Mouse (Mus musculus) midbrain, embryonic 15.5 days (tissue): Measurements from ENCODE around the gene Tmc5. TPM values are rescaled to one million over a fixed set of nuclear protein-coding genes. Genes with fewer than 3 reads are reported as not detected.

Source experiments
- ATAC-seq: fragments of 200-750 bp; cut with Nextera tagmentation; replicated peaks from 2 replicates; pipeline ENCODE4 v1.8.0; 2017; ENCODE audit warnings: moderate TSS enrichment
- H3K27ac ChIP-seq: fragments of 300-500 bp; sonication (generic); 2 replicates; pipeline ENCODE4 v1.5.1; 2015; ENCODE audit warnings: mild to moderate bottlenecking, inconsistent platforms
- H3K27me3 ChIP-seq: fragments of 300-500 bp; sonication (generic); replicated peaks from 2 replicates; pipeline ENCODE4 v1.6.1; 2015; ENCODE audit warnings: inconsistent platforms
- H3K36me3 ChIP-seq: fragments of 300-500 bp; sonication (generic); replicated peaks from 2 replicates; pipeline ENCODE4 v1.6.1; 2015; ENCODE audit warnings: inconsistent platforms
- H3K4me1 ChIP-seq: fragments of 300-500 bp; sonication (generic); 2 replicates; pipeline ENCODE4 v1.6.1; 2015; ENCODE audit warnings: inconsistent platforms
- H3K4me2 ChIP-seq: fragments of 300-500 bp; sonication (generic); 2 replicates; pipeline ENCODE4 v1.6.1; 2015; ENCODE audit warnings: inconsistent platforms, mild to moderate bottlenecking, moderate library complexity
- H3K4me3 ChIP-seq: fragments of 300-500 bp; sonication (generic); 2 replicates; pipeline ENCODE4 v1.5.1; 2015; ENCODE audit warnings: mild to moderate bottlenecking, inconsistent platforms
- H3K9ac ChIP-seq: fragments of 300-500 bp; sonication (generic); 2 replicates; pipeline ENCODE4 v1.6.1; 2015; ENCODE audit warnings: mild to moderate bottlenecking, inconsistent platforms
- H3K9me3 ChIP-seq: fragments of 300-500 bp; sonication (generic); 2 replicates; pipeline ENCODE4 v1.6.1; 2016; ENCODE audit warnings: inconsistent platforms
- WGBS: fragments of 180-500 bp; shearing (Covaris S2); methylation state at CpG from one replicate; pipeline ENCODE4 v1.1.7; 2015; ENCODE audit warnings: mixed read lengths; 5-methylcytosine and 5-hydroxymethylcytosine counted together
- polyA plus RNA-seq: library from polyadenylated mRNA; unstranded; fragments of >200 nt; fragmentation: Nextera tagmentation; extraction: Ambion mirVana; gene quantifications from 2 replicates; pipeline ENCODE4 v1.2.1, GENCODE M21; 2015

Tmc5 gene
- polyA plus RNA-seq, 1 experiment from 2014 or later = 0.19 TPM

GRCm38 (mm10) chr7:118614076-118614475 is 17.0 kb downstream of the Tmc5 start:
- peak overlapping the region; percentile 12; the same call in 1 of the 2 replicates for H3K4me2 ChIP-seq

GRCm38 (mm10) chr7:118618104-118618503 is 21.0 kb downstream of the Tmc5 start:
- H3K36me3 ChIP-seq = no peaks in the 10 kb centered on the region
- ATAC-seq = no peak
- H3K9ac ChIP-seq = no peak overlapping the region
- WGBS = 85% methylated on average over 5 of the region's 5 CpGs
- H3K27me3 ChIP-seq = no peaks in the 10 kb centered on the region
- H3K4me1 ChIP-seq = no peaks in the 10 kb centered on the region
- no peak overlapping the region for H3K4me3 ChIP-seq
- H3K9me3 ChIP-seq = no peaks in the 10 kb centered on the region
- no peak overlapping the region for H3K27ac ChIP-seq
- no peak overlapping the region for H3K4me2 ChIP-seq

More at GRCm38 (mm10) chr7:118614076-118614475, 17.0 kb downstream of the Tmc5 start:
- Histone ChIP-seq H3K9me3 (no peaks in the 10 kb centered on the region), H3K36me3 (no peaks in the 10 kb centered on the region), H3K4me3 (no peak overlapping the region), H3K27me3 (no peaks in the 10 kb centered on the region), H3K4me1 (no peaks in the 10 kb centered on the region), H3K9ac (no peak overlapping the region), H3K27ac (no peak overlapping the region)
- ATAC-seq = no peak
- WGBS = 22% methylated on average over 13 of the region's 13 CpGs

DNA sequence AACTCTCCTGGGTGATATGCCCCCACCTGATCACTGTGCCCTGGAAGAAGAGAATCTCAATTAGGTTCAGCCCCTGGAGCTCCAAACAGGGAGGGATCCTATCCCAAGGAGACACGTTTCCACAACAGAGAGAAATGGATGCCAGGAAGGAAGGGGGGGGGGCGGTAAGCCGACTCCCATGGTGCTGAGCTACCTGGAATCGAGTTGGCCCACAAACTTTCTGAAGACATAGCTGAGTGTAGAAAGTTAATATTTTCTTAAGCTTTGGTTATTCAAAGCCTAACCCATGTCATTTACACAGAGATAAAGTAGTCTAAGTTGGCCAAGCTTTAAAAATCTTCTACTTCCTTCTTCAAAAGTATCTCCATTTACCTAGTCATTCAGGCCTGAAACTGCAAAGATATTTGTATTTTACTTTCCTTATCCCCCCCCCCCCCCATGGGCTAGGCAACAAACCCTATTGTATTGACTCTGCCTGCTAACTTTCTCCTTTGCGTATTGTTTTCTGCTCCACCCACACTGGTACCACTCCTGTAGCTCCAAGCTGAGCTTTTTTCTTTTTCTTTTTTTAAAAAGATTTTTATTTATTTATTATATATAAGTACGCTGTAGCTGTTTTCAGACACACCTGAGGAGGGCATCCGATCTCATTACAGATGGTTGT is 23.3 kb downstream of the Tmc5 start:
- no peak overlapping the region for H3K4me2 ChIP-seq
- no peaks in the 10 kb centered on the region for H3K27me3 ChIP-seq
- H3K9ac ChIP-seq = no peak overlapping the region
- no peak overlapping the region for H3K27ac ChIP-seq
- H3K36me3 ChIP-seq = no peaks in the 10 kb centered on the region
- no peaks in the 10 kb centered on the region for H3K9me3 ChIP-seq
- no peak for ATAC-seq
- H3K4me3 ChIP-seq = no peak overlapping the region
- WGBS = 93% methylated on average over 7 of the region's 7 CpGs
- H3K4me1 ChIP-seq = no peaks in the 10 kb centered on the region

DNA sequence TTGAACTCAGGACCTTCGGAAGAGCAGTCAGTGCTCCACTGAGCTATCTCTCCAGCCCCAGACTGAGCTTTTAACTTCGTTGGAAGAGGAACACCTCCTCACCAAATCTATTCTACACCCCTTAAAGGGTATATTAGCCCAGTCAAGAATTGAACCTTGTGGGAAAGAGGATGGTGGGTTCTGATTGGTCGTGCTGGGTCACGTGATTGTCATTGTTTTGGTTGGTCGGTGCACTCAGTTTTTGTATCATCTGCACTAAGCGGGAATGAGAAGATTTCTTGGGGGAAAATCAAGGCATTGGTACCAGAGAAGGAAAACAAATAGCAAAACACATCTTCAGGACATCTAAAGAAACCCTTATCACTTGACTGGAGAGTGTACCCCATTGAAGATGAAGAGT is 24.0 kb downstream of the Tmc5 start:
- H3K36me3 ChIP-seq = no peaks in the 10 kb centered on the region
- no peaks in the 10 kb centered on the region for H3K4me1 ChIP-seq
- no peak overlapping the region for H3K4me3 ChIP-seq
- no peaks in the 10 kb centered on the region for H3K9me3 ChIP-seq
- ATAC-seq = no peak
- H3K27ac ChIP-seq = no peak overlapping the region
- 83% methylated on average over 6 of the region's 6 CpGs for WGBS
- H3K27me3 ChIP-seq = no peaks in the 10 kb centered on the region
- H3K4me2 ChIP-seq = no peak overlapping the region
- no peak overlapping the region for H3K9ac ChIP-seq

DNA sequence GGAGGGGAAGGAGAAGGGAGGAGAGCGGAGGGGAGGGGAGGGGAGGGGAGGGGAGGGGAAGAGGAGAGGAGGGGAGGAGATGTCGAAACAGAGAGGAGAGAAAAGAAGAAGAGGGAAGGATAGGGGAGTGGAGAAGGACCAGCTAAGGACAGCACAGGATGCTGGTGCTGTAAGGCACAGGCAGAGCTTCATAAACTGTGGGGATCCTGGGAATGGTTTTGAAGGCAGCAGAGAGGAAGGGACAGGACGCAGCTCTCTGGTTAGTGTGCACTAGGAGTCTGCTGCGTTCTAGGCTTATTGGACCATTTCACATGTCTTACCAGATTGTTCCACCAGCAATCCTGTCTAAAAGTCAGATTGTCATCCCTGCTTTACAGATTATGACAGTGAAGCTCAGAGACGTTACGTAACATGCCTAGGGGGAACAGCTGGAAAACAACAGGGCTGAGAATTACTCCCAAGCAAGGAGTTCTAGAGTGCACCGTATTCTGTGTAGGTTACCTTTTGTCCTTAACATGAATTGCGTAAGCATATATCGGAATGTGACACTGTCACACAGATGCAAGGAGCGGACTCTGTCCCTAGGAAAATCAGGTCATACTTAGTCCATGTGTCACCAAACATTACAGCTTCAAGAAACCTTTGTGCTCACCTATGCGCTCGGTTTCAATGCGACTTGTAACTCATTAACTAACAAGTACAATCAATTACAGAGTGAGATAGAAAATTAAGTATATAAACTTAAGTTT is 30.6 kb downstream of the Tmc5 start:
- Histone ChIP-seq H3K4me1 (no peaks in the 10 kb centered on the region), H3K36me3 (no peaks in the 10 kb centered on the region), H3K4me2 (no peak overlapping the region), H3K27me3 (no peaks in the 10 kb centered on the region), H3K27ac (no peak overlapping the region), H3K4me3 (no peak overlapping the region), H3K9me3 (no peaks in the 10 kb centered on the region), H3K9ac (no peak overlapping the region)
- ATAC-seq = no peak
- WGBS = 82% methylated on average over 13 of the region's 13 CpGs

DNA sequence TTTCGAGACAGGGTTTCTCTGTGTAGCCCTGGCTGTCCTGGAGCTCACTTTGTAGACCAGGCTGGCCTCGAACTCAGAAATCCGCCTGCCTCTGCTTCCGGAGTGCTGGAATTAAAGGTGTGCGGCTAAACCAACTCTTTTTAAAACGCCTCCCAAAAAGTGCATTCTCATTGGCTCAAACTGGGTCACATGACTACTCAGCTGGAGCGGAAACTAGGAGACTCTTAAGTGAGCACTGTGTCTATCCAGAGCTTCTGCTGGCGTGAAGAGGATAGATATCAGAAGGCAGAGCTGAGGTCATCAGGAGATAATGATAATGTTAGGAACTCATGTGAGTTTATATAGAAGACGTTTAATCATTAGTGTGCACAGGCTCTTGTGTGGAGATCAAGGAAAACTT is 36.0 kb downstream of the Tmc5 start:
- no peak overlapping the region for H3K27ac ChIP-seq
- no peaks in the 10 kb centered on the region for H3K4me1 ChIP-seq
- H3K9me3 ChIP-seq = no peaks in the 10 kb centered on the region
- H3K4me3 ChIP-seq = no peak overlapping the region
- H3K9ac ChIP-seq = no peak overlapping the region
- no peaks in the 10 kb centered on the region for H3K27me3 ChIP-seq
- no peaks in the 10 kb centered on the region for H3K36me3 ChIP-seq
- no peak for ATAC-seq
- H3K4me2 ChIP-seq = no peak overlapping the region
- WGBS = 89% methylated on average over 9 of the region's 9 CpGs

DNA sequence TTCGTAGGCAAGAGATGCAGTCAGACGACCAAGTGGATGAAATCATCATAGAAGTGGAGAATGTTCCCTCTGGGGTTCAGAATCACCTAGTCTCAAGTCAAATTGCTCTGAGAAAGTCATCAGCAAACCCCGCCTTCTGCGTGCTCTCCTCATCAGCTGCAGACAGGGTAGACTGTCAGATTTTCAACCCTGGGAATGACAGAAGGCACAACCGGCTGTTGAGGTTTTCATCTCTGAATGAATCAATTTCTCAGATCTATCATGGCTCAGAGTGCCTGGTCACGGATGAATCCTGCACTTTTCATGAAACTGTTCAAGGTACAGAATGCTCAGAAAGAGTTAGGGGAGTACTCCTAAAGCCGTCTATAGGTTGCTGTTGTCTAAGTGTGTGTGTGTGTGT is 36.9 kb downstream of the Tmc5 start:
- WGBS = 85% methylated on average over 7 of the region's 7 CpGs
- no peaks in the 10 kb centered on the region for H3K36me3 ChIP-seq
- no peak overlapping the region for H3K27ac ChIP-seq
- no peaks in the 10 kb centered on the region for H3K4me1 ChIP-seq
- H3K9ac ChIP-seq = no peak overlapping the region
- no peak overlapping the region for H3K4me2 ChIP-seq
- H3K9me3 ChIP-seq = no peaks in the 10 kb centered on the region
- no peak overlapping the region for H3K4me3 ChIP-seq
- ATAC-seq = no peak
- no peaks in the 10 kb centered on the region for H3K27me3 ChIP-seq

- Histone ChIP-seq H3K4me3 (no peak overlapping the region), H3K4me1 (no peaks in the 10 kb centered on the region)
- 66% methylated on average over 4 of the region's 4 CpGs for WGBS
Measured at GRCm38 (mm10) chr7:118637466-118637865, 40.4 kb downstream of the Tmc5 start.

DNA sequence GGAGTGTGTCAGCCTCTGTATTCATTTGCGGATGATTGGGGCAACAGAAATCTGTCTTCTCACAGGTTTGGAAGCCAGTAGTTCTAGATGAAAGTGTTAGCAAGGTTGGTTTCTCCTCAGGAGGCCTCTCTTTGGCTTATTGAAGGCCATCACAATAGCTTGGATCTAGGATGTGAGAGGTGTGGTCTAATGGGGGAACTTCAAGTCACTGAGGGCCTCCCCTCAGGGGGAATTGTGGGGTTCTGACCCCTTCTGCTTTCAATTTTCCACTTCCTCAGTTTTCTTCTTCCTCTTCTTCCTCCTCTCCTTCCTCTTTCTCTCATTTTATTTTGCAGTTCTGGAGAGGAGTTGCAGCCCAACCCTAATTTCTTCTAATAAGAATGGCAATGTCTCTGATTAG is 49.1 kb downstream of the Tmc5 start:
- ATAC-seq = no peak
- Histone ChIP-seq H3K27me3 (no peaks in the 10 kb centered on the region), H3K36me3 (no peaks in the 10 kb centered on the region), H3K4me3 (no peak overlapping the region), H3K4me1 (no peaks in the 10 kb centered on the region), H3K9ac (no peak overlapping the region), H3K4me2 (no peak overlapping the region), H3K27ac (no peak overlapping the region), H3K9me3 (no peaks in the 10 kb centered on the region)
- WGBS = 89% methylated on average over 1 of the region's 1 CpGs

More at GRCm38 (mm10) chr7:118637466-118637865, 40.4 kb downstream of the Tmc5 start:
- no peak for ATAC-seq
- Histone ChIP-seq H3K27me3 (no peaks in the 10 kb centered on the region), H3K27ac (no peak overlapping the region), H3K4me2 (no peak overlapping the region), H3K36me3 (no peaks in the 10 kb centered on the region), H3K9ac (no peak overlapping the region), H3K9me3 (no peaks in the 10 kb centered on the region)

DNA sequence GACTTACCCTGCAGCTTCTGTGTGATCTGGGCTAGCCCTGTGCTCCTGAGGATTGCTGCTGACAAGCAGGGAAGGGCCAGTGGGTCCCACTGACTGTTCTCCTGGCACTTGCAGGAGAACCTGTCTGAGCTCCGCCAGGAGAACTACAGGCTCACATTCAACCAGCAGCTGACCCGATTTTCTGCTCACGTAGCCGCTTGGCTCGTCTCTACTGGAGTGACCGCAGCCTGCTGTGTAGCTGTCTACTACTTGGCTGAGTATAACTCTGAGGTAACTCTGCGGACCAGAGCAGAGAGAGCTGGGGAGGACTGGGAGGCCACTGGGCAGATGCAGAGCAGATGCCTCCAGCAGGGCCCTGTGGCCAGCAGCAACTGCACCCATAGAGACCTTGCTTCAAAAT is 52.2 kb downstream of the Tmc5 start:
- Histone ChIP-seq H3K36me3 (no peaks in the 10 kb centered on the region), H3K27ac (no peak overlapping the region), H3K9me3 (no peaks in the 10 kb centered on the region), H3K4me3 (no peak overlapping the region), H3K4me1 (no peaks in the 10 kb centered on the region), H3K27me3 (no peaks in the 10 kb centered on the region), H3K4me2 (no peak overlapping the region), H3K9ac (no peak overlapping the region)
- 89% methylated on average over 7 of the region's 7 CpGs for WGBS
- ATAC-seq = no peak

GRCm38 (mm10) chr7:118650119-118650518 is 53.0 kb downstream of the Tmc5 start:
- H3K4me1 ChIP-seq = no peaks in the 10 kb centered on the region
- H3K4me2 ChIP-seq = no peak overlapping the region
- H3K36me3 ChIP-seq = no peaks in the 10 kb centered on the region
- no peak overlapping the region for H3K9ac ChIP-seq
- no peak for ATAC-seq
- no peaks in the 10 kb centered on the region for H3K27me3 ChIP-seq
- H3K9me3 ChIP-seq = no peaks in the 10 kb centered on the region
- H3K4me3 ChIP-seq = no peak overlapping the region
- WGBS = 89% methylated on average over 4 of the region's 4 CpGs
- H3K27ac ChIP-seq = no peak overlapping the region

GRCm38 (mm10) chr7:118650891-118651290 is 53.8 kb downstream of the Tmc5 start:
- no peaks in the 10 kb centered on the region for H3K27me3 ChIP-seq
- H3K9ac ChIP-seq = no peak overlapping the region
- H3K4me2 ChIP-seq = no peak overlapping the region
- 76% methylated on average over 1 of the region's 1 CpGs for WGBS
- H3K4me1 ChIP-seq = no peaks in the 10 kb centered on the region
- no peaks in the 10 kb centered on the region for H3K9me3 ChIP-seq
- H3K27ac ChIP-seq = no peak overlapping the region
- no peak overlapping the region for H3K4me3 ChIP-seq
- no peak for ATAC-seq
- H3K36me3 ChIP-seq = no peaks in the 10 kb centered on the region
